Mouse (Mus musculus) naive thymus-derived CD4-positive, alpha-beta T cell, adult 2 months (primary cell): ENCODE measurements around the gene Ebf1.

Source experiments
- DNase-seq: peaks from one replicate; pipeline ENCODE4 v3.0.0-alpha.2; 2011; ENCODE audit warnings: low read depth

Ebf1 gene

GRCm38 (mm10) chr11:45055744-45056610 is 438.9 kb downstream of the Ebf1 start:
- DNase-seq = no peak
